Mouse (Mus musculus) heart, embryonic 16.5 days (tissue): ENCODE data around the gene Gramd1b. TPM values are rescaled to one million over a fixed set of nuclear protein-coding genes. Genes with fewer than 3 reads are reported as not detected.

Experiments used
- ATAC-seq: fragments of 200-750 bp; cut with Nextera tagmentation; replicated peaks from 2 replicates; pipeline ENCODE4 v1.8.0; 2017; ENCODE audit warnings: moderate number of reproducible peaks; ENCODE audit not compliant: insufficient read depth, low FRiP score; ENCODE audit errors: extremely low read depth
- H3K27ac ChIP-seq: fragments of 300-500 bp; sonication (generic); 2 replicates; pipeline ENCODE4 v1.5.1; 2014; ENCODE audit warnings: mild to moderate bottlenecking, low read length, control low read depth, moderate library complexity
- H3K27me3 ChIP-seq: fragments of 300-500 bp; sonication (generic); 2 replicates; pipeline ENCODE4 v1.6.1; 2014; ENCODE audit warnings: low read length, mixed read lengths; ENCODE audit not compliant: control insufficient read depth, insufficient read depth
- H3K36me3 ChIP-seq: fragments of 300-500 bp; sonication (generic); 2 replicates; pipeline ENCODE4 v1.6.1; 2014; ENCODE audit not compliant: control insufficient read depth, insufficient read depth
- H3K4me1 ChIP-seq: fragments of 300-500 bp; sonication (generic); 2 replicates; pipeline ENCODE4 v1.6.1; 2014; ENCODE audit warnings: low read length, mixed read lengths; ENCODE audit not compliant: control insufficient read depth, insufficient read depth
- H3K4me2 ChIP-seq: fragments of 300-500 bp; sonication (generic); 2 replicates; pipeline ENCODE4 v1.6.1; 2014; ENCODE audit warnings: low read depth, mild to moderate bottlenecking, control low read depth, low read length
- H3K4me3 ChIP-seq: fragments of 300-500 bp; sonication (generic); 2 replicates; pipeline ENCODE4 v1.5.1; 2014; ENCODE audit warnings: mild to moderate bottlenecking, control low read depth, low read length
- H3K9ac ChIP-seq: fragments of 300-500 bp; sonication (generic); 2 replicates; pipeline ENCODE4 v1.6.1; 2014; ENCODE audit warnings: low read length, control low read depth
- H3K9me3 ChIP-seq: fragments of 300-500 bp; sonication (generic); replicated peaks from 2 replicates; pipeline ENCODE4 v1.6.1; 2016; ENCODE audit warnings: low read length; ENCODE audit not compliant: control insufficient read depth
- WGBS: fragments of 180-500 bp; shearing (Covaris S2); extraction: QIAGEN DNeasy Blood & Tissue Kit; methylation state at CpG from one replicate; pipeline ENCODE4 v1.1.7; 2014; 5-methylcytosine and 5-hydroxymethylcytosine counted together
- polyA plus RNA-seq: library from polyadenylated mRNA; unstranded; fragments of >200 nt; fragmentation: Nextera tagmentation; extraction: Ambion mirVana; gene quantifications from 2 replicates; pipeline ENCODE4 v1.2.1, GENCODE M21; 2015

The Gramd1b gene
- polyA plus RNA-seq, 1 experiment from 2014 or later, result 5.9 TPM

GRCm38 (mm10) chr9:40405263-40405662 lies 125.9 kb downstream of the Gramd1b start:
- no peak overlapping the region for H3K4me2 ChIP-seq

GRCm38 (mm10) chr9:40404637-40405036 lies 126.5 kb downstream of the Gramd1b start:
- no peak overlapping the region for H3K4me2 ChIP-seq
- H3K4me3 ChIP-seq, result no peak overlapping the region
- no peak overlapping the region for H3K9ac ChIP-seq
- H3K9me3 ChIP-seq, result no peaks in the 10 kb centered on the region
- no peak for ATAC-seq
- H3K27ac ChIP-seq, result no peak overlapping the region
- peaks cover 8% of the 10 kb centered on the region for H3K4me1 ChIP-seq
- no peaks in the 10 kb centered on the region for H3K27me3 ChIP-seq
- 83% methylated on average over 11 of the region's 11 CpGs for WGBS
- no peaks in the 10 kb centered on the region for H3K36me3 ChIP-seq

More at GRCm38 (mm10) chr9:40405263-40405662, 125.9 kb downstream of the Gramd1b start:
- no peaks in the 10 kb centered on the region for H3K27me3 ChIP-seq
- peaks cover 8% of the 10 kb centered on the region for H3K4me1 ChIP-seq
- H3K36me3 ChIP-seq, result no peaks in the 10 kb centered on the region
- H3K9me3 ChIP-seq, result no peaks in the 10 kb centered on the region
- WGBS, result 42% methylated on average over 5 of the region's 5 CpGs
- no peak overlapping the region for H3K27ac ChIP-seq
- no peak overlapping the region for H3K9ac ChIP-seq
- no peak overlapping the region for H3K4me3 ChIP-seq
- ATAC-seq, result no peak

GRCm38 (mm10) chr9:40403750-40404149 lies 127.4 kb downstream of the Gramd1b start:
- no peaks in the 10 kb centered on the region for H3K27me3 ChIP-seq
- no peaks in the 10 kb centered on the region for H3K9me3 ChIP-seq
- WGBS, result 77% methylated on average over 7 of the region's 7 CpGs
- no peak for ATAC-seq
- no peak overlapping the region for H3K4me3 ChIP-seq
- peaks cover 8% of the 10 kb centered on the region for H3K4me1 ChIP-seq
- no peak overlapping the region for H3K9ac ChIP-seq
- no peak overlapping the region for H3K27ac ChIP-seq
- H3K36me3 ChIP-seq, result no peaks in the 10 kb centered on the region
- H3K4me2 ChIP-seq, result no peak overlapping the region

GRCm38 (mm10) chr9:40401818-40402217 lies 129.4 kb downstream of the Gramd1b start:
- H3K4me2 ChIP-seq, result no peak overlapping the region
- no peak overlapping the region for H3K27ac ChIP-seq
- H3K27me3 ChIP-seq, result no peaks in the 10 kb centered on the region
- ATAC-seq, result no peak
- H3K36me3 ChIP-seq, result no peaks in the 10 kb centered on the region
- 86% methylated on average over 5 of the region's 5 CpGs for WGBS
- no peaks in the 10 kb centered on the region for H3K9me3 ChIP-seq
- H3K4me3 ChIP-seq, result no peak overlapping the region
- H3K9ac ChIP-seq, result no peak overlapping the region
- peaks cover 8% of the 10 kb centered on the region for H3K4me1 ChIP-seq

- Histone ChIP-seq H3K9ac (no peak overlapping the region), H3K27ac (no peak overlapping the region), H3K36me3 (no peaks in the 10 kb centered on the region), H3K4me3 (no peak overlapping the region), H3K27me3 (no peaks in the 10 kb centered on the region), H3K4me2 (no peak overlapping the region), H3K4me1 (peaks cover 8% of the 10 kb centered on the region), H3K9me3 (no peaks in the 10 kb centered on the region)
- WGBS, result 52% methylated on average over 9 of the region's 9 CpGs
- no peak for ATAC-seq
Measured at GRCm38 (mm10) chr9:40400854-40401253, 130.3 kb downstream of the Gramd1b start.

GRCm38 (mm10) chr9:40400171-40400570 lies 131.0 kb downstream of the Gramd1b start:
- Histone ChIP-seq H3K9me3 (no peaks in the 10 kb centered on the region), H3K4me3 (no peak overlapping the region), H3K4me1 (peaks cover 6% of the 10 kb centered on the region), H3K4me2 (no peak overlapping the region), H3K27me3 (no peaks in the 10 kb centered on the region), H3K9ac (no peak overlapping the region), H3K27ac (no peak overlapping the region), H3K36me3 (no peaks in the 10 kb centered on the region)
- ATAC-seq, result no peak
- 80% methylated on average over 2 of the region's 2 CpGs for WGBS

GRCm38 (mm10) chr9:40399359-40399932 lies 131.7 kb downstream of the Gramd1b start:
- Histone ChIP-seq H3K9me3 (no peaks in the 10 kb centered on the region), H3K27ac (no peak overlapping the region), H3K4me1 (peaks cover 2% of the 10 kb centered on the region; the same call in 1 of the 2 replicates), H3K4me2 (no peak overlapping the region), H3K27me3 (no peaks in the 10 kb centered on the region), H3K36me3 (no peaks in the 10 kb centered on the region), H3K9ac (no peak overlapping the region), H3K4me3 (no peak overlapping the region)
- ATAC-seq, result no peak
- 68% methylated on average over 6 of the region's 6 CpGs for WGBS

- Histone ChIP-seq H3K4me2 (no peak overlapping the region), H3K27ac (no peak overlapping the region), H3K36me3 (no peaks in the 10 kb centered on the region), H3K4me1 (peaks cover 2% of the 10 kb centered on the region; the same call in 1 of the 2 replicates), H3K9me3 (no peaks in the 10 kb centered on the region), H3K27me3 (no peaks in the 10 kb centered on the region), H3K9ac (no peak overlapping the region), H3K4me3 (no peak overlapping the region)
- no peak for ATAC-seq
- WGBS, result 81% methylated on average over 7 of the region's 7 CpGs
Measured at GRCm38 (mm10) chr9:40397471-40398245, 133.5 kb downstream of the Gramd1b start.

GRCm38 (mm10) chr9:40397036-40397435 lies 134.1 kb downstream of the Gramd1b start:
- Histone ChIP-seq H3K9me3 (no peaks in the 10 kb centered on the region), H3K27ac (no peak overlapping the region), H3K36me3 (no peaks in the 10 kb centered on the region), H3K27me3 (no peaks in the 10 kb centered on the region), H3K9ac (no peak overlapping the region), H3K4me1 (peaks cover 8% of the 10 kb centered on the region), H3K4me2 (peak overlapping the region; percentile 54), H3K4me3 (peak overlapping the region; percentile 39)
- whole genome bisulfite sequencing, result 13% methylated on average over 2 of the region's 2 CpGs
- ATAC-seq, result peak; percentile 59; the same call in 1 of the 2 replicates
